Mouse (Mus musculus): ENCODE data around the gene Prdm10. TPM values are rescaled to one million over a fixed set of nuclear protein-coding genes. Genes with fewer than 3 reads are reported as not detected.

Gene Prdm10
- polyA plus RNA-seq, 1 experiment from 2014 or later, result 7.8 TPM

DNA sequence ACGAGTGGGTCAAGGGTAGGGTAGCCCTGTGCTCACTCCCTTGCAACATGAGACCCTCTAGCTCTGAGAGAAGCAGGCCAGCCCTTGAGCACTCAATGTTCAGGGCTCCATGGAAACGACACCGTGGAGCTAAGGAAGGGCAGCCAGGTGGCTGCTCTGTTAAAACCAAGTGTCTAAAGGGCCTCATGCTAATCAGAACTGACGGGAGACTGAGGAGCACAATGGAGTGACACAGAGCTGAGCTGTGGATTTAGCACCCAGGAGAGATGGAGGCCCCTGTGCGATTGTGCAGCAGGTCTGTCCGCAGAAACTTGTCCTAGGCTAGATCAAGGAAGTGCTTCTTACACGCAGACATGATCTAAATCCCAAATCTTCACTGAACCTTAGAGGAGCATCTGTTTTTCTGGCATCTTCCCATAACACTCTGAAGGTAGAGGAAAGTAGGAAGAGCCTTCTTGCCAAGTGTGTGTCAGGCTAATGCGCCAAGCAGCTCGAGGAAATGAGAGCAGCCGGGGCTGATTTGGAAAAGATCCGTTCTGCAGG, 64.0 kb downstream of the Prdm10 start:
- 71% methylated on average over 11 of the region's 11 CpGs for WGBS
- no peak overlapping the region for H3K4me3 ChIP-seq
- H3K4me2 ChIP-seq (replicated peaks), result no peak overlapping the region
- H3K27ac ChIP-seq, result no peak overlapping the region
- no peaks in the 10 kb centered on the region for H3K27me3 ChIP-seq
- H3K36me3 ChIP-seq, result peaks cover 7% of the 10 kb centered on the region; the same call in 1 of the 2 replicates
- no peak for ATAC-seq (ENCODE audit: insufficient number of reproducible peaks, insufficient read depth, low FRiP score, low TSS enrichment)
- no peaks in the 10 kb centered on the region for H3K9me3 ChIP-seq
- peaks cover 3% of the 10 kb centered on the region; the same call in 1 of the 2 replicates for H3K4me1 ChIP-seq
- H3K9ac ChIP-seq, result no peak overlapping the region

DNA sequence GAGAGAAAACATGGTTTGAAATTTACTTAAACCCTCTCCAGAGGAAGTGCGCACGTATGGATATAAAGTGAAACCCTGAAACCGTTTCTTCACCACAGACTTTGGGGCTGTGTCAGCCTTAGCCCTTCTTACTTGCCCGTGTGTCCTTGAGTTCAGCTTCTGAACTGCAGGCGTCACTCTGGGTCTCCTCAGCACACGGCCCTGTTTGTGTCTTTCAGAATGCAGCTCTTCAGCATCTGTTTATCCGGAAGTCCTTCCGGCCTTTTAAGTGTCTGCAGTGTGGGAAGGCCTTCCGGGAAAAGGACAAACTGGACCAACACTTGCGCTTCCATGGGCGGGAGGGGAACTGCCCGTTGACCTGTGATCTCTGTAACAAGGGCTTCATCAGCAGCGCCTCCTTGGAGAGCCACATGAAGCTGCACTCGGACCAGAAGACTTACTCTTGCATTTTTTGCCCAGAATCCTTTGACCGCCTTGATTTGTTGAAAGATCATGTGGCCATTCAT, 66.3 kb downstream of the Prdm10 start:
- Histone ChIP-seq H3K4me2 (replicated peaks) (no peak overlapping the region), H3K27ac (no peak overlapping the region), H3K4me1 (peaks cover 3% of the 10 kb centered on the region; the same call in 1 of the 2 replicates), H3K36me3 (0 out of 2 replicates have a peak, but pooled peaks cover 3% of the 10 kb centered on the region), H3K9me3 (no peaks in the 10 kb centered on the region), H3K4me3 (no peak overlapping the region), H3K27me3 (no peaks in the 10 kb centered on the region), H3K9ac (no peak overlapping the region)
- no peak for ATAC-seq (ENCODE audit: insufficient number of reproducible peaks, insufficient read depth, low FRiP score, low TSS enrichment)
- WGBS, result 67% methylated on average over 15 of the region's 15 CpGs

GRCm38 (mm10) chr9:31348458-31348857, 68.1 kb downstream of the Prdm10 start:
- H3K9me3 ChIP-seq, result no peaks in the 10 kb centered on the region

DNA sequence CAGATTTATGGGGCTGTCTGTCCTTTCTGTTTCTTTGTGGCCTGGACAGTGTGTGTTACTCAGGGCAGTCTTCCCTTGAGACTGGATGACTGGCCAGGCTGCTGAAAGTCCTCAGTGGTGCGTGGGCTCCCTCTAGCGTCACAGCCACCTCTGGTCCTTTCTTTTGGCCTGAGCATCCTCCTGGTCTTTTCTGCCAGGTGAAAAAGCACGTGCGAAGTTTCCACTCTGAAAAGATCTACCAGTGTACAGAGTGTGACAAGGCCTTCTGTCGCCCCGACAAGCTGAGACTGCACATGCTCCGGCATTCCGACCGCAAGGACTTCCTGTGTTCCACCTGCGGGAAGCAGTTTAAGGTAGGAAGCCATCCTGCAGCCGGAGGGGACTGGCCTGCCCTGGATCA, 68.6 kb downstream of the Prdm10 start:
- 71% methylated on average over 11 of the region's 11 CpGs for WGBS
- Histone ChIP-seq H3K9ac (no peak overlapping the region), H3K9me3 (no peaks in the 10 kb centered on the region), H3K27ac (no peak overlapping the region), H3K4me2 (replicated peaks) (no peak overlapping the region), H3K36me3 (peaks cover 10% of the 10 kb centered on the region), H3K27me3 (no peaks in the 10 kb centered on the region), H3K4me1 (0 out of 2 replicates have a peak, but pooled peaks cover 3% of the 10 kb centered on the region), H3K4me3 (no peak overlapping the region)
- no peak for ATAC-seq (ENCODE audit: insufficient number of reproducible peaks, insufficient read depth, low FRiP score, low TSS enrichment)

More at GRCm38 (mm10) chr9:31348458-31348857, 68.1 kb downstream of the Prdm10 start:
- no peak overlapping the region for H3K9ac ChIP-seq
- H3K36me3 ChIP-seq, result peaks cover 6% of the 10 kb centered on the region
- H3K27ac ChIP-seq, result no peak overlapping the region
- H3K27me3 ChIP-seq, result no peaks in the 10 kb centered on the region
- ATAC-seq (ENCODE audit: insufficient number of reproducible peaks, insufficient read depth, low FRiP score, low TSS enrichment), result no peak
- H3K4me2 ChIP-seq (replicated peaks), result no peak overlapping the region
- H3K4me1 ChIP-seq, result 0 out of 2 replicates have a peak, but pooled peaks cover 3% of the 10 kb centered on the region
- H3K4me3 ChIP-seq, result no peak overlapping the region
- 80% methylated on average over 4 of the region's 4 CpGs for WGBS

DNA sequence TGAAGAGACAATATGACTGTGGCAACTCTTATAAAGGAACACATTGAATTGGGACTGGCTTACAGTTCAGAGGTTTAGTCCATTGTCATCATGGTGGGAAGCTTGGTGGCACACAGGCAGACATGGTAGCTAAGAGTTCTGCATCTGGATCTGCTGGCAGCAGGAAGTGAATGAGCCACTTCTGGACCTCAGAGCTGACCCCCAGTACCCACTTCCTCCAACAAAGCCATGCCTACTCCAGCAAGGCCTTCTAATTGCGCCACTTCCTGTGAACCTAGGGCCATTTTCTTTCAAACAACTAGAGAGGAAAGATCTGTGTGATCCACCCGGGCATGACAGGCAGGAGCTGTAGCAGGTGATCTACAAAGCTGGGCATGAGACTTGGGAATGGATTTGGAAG, 72.4 kb downstream of the Prdm10 start:
- Histone ChIP-seq H3K36me3 (peaks cover 26% of the 10 kb centered on the region), H3K9me3 (no peaks in the 10 kb centered on the region), H3K27ac (no peak overlapping the region), H3K27me3 (no peaks in the 10 kb centered on the region), H3K9ac (no peak overlapping the region), H3K4me3 (no peak overlapping the region), H3K4me2 (replicated peaks) (no peak overlapping the region), H3K4me1 (no peaks in the 10 kb centered on the region)
- 80% methylated on average over 2 of the region's 2 CpGs for WGBS
- ATAC-seq (ENCODE audit: insufficient number of reproducible peaks, insufficient read depth, low FRiP score, low TSS enrichment), result no peak

DNA sequence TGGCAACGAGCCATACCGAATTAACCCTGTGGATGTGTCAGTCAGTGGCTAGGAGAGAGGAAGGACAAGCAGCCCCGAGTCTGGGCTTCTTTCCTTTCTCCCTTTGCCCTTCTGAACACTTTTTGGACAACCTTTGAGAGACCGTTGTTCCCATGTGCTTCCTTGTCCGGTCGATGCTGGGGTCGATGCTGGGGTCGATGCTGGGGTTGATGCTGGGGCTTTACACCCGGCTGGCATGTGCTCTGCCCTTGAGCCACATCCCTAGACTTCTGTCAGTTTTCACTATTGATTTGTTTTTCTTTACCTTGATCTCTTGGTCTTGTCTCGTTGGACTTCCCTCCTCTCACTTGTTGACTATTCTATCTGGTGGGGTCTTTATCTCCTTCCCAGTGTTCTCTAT, 73.2 kb downstream of the Prdm10 start:
- H3K4me1 ChIP-seq, result no peaks in the 10 kb centered on the region
- no peaks in the 10 kb centered on the region for H3K9me3 ChIP-seq
- H3K27me3 ChIP-seq, result no peaks in the 10 kb centered on the region
- H3K9ac ChIP-seq, result no peak overlapping the region
- H3K36me3 ChIP-seq, result peaks cover 27% of the 10 kb centered on the region
- no peak overlapping the region for H3K4me2 ChIP-seq (replicated peaks)
- H3K4me3 ChIP-seq, result no peak overlapping the region
- WGBS, result 83% methylated on average over 10 of the region's 10 CpGs
- ATAC-seq (ENCODE audit: insufficient number of reproducible peaks, insufficient read depth, low FRiP score, low TSS enrichment), result no peak
- H3K27ac ChIP-seq, result no peak overlapping the region

DNA sequence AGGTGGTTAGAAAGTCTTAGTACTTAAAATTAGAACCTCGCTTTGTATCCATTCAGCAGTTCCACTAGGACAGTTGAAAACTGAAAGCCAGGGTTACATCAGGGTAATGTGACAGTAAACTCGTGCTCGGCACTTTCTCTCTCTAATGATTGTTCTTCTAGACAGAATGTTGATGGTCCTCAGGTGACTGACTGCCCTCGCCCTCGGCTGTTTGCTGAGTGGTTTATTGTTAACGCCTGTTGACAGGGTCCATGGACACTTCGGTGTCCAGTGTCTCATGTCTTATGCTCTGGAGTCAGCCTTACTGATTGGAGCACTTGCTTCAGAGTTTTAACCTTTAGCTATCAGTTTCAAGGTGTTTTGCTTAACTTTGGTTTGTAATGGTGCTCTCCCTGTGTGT, 73.7 kb downstream of the Prdm10 start:
- Histone ChIP-seq H3K4me1 (no peaks in the 10 kb centered on the region), H3K36me3 (peaks cover 31% of the 10 kb centered on the region), H3K4me3 (no peak overlapping the region), H3K27ac (no peak overlapping the region), H3K4me2 (replicated peaks) (no peak overlapping the region), H3K27me3 (no peaks in the 10 kb centered on the region), H3K9ac (no peak overlapping the region), H3K9me3 (no peaks in the 10 kb centered on the region)
- WGBS, result 84% methylated on average over 7 of the region's 7 CpGs
- no peak for ATAC-seq (ENCODE audit: insufficient number of reproducible peaks, insufficient read depth, low FRiP score, low TSS enrichment)

DNA sequence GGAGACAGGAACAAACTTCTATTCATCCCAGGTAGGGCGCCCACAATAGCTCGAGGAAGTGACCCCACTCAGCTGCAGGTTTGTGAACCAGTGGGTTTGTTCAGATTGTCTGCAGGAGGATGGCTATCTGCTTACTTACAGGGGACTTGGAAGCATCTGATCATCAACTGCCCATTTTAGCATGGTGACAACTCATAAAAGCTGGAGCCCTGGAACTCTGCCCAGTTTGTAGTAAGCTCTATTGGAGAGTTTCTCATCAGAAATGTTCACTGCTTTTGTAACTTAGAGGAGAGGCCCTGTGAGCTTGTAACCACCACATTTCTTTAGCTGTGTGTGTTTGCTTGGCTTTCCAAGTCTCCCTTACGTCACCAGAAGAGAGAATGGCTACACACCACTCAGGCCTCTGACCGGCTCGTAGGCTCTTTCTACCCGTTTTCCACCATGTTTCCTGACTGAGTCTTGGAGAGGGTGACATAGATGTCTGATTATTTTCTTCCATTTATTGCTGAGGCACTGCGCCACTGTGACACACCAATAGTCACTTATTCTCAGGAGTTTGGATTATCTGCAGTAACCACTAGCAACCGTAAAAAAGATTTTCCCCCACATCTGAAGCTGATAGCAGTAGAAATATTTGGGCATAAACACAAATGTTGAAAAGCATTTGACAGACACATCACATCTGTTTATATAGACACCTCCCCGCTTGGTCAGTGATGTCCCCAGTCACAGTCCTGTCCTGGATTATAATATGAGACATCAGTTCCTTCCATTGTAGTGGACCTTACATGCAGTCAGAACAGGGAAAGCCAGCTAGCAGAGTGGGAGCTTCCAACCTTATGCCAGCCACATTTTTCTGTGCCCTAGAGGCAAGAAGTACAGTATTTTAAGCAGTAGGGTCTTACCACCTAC, 83.6 kb downstream of the Prdm10 start:
- no peak overlapping the region for H3K27ac ChIP-seq
- no peak overlapping the region for H3K4me3 ChIP-seq
- H3K9ac ChIP-seq, result no peak overlapping the region
- no peak overlapping the region for H3K4me2 ChIP-seq (replicated peaks)
- H3K36me3 ChIP-seq, result peaks cover 36% of the 10 kb centered on the region
- H3K27me3 ChIP-seq, result no peaks in the 10 kb centered on the region
- WGBS, result 90% methylated on average over 9 of the region's 9 CpGs
- no peaks in the 10 kb centered on the region for H3K4me1 ChIP-seq
- no peak for ATAC-seq (ENCODE audit: insufficient number of reproducible peaks, insufficient read depth, low FRiP score, low TSS enrichment)
- H3K9me3 ChIP-seq, result no peaks in the 10 kb centered on the region

DNA sequence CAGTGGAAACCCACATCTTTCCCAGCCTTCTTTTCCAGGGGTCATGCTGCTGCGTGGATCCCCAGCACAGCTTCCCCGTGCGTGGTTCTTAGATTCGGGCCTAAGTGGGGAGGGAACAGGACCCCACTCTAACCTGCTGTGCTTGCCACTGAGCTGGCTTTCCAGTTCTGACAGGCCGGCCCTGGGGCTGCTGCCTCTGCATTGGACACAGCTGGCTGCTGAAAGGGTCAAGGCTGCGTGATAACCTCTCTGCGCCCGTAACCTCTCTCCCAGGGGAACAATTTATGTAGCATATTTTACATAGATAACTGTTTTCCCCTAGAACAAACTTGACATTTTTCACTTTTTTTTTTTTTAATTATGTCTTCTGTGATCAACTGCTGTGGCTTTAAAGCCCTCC, 84.7 kb downstream of the Prdm10 start:
- no peak overlapping the region for H3K4me3 ChIP-seq
- H3K27ac ChIP-seq, result no peak overlapping the region
- H3K36me3 ChIP-seq, result peaks cover 27% of the 10 kb centered on the region
- H3K9ac ChIP-seq, result no peak overlapping the region
- 72% methylated on average over 8 of the region's 8 CpGs for WGBS
- ATAC-seq (ENCODE audit: insufficient number of reproducible peaks, insufficient read depth, low FRiP score, low TSS enrichment), result no peak
- H3K9me3 ChIP-seq, result no peaks in the 10 kb centered on the region
- no peaks in the 10 kb centered on the region for H3K27me3 ChIP-seq
- no peak overlapping the region for H3K4me2 ChIP-seq (replicated peaks)
- no peaks in the 10 kb centered on the region for H3K4me1 ChIP-seq

- no peak overlapping the region for H3K27ac ChIP-seq
- H3K9ac ChIP-seq, result no peak overlapping the region
- no peak overlapping the region for H3K4me2 ChIP-seq (replicated peaks)
- ATAC-seq (ENCODE audit: insufficient number of reproducible peaks, insufficient read depth, low FRiP score, low TSS enrichment), result no peak
- H3K4me1 ChIP-seq, result no peaks in the 10 kb centered on the region
- peaks cover 16% of the 10 kb centered on the region for H3K36me3 ChIP-seq
- H3K4me3 ChIP-seq, result no peak overlapping the region
- no peaks in the 10 kb centered on the region for H3K27me3 ChIP-seq
- 95% methylated on average over 3 of the region's 3 CpGs for WGBS
- no peaks in the 10 kb centered on the region; the same call in 1 of the 2 replicates for H3K9me3 ChIP-seq
Measured at GRCm38 (mm10) chr9:31371740-31372139, 91.4 kb downstream of the Prdm10 start.

GRCm38 (mm10) chr9:31376661-31377060, 96.3 kb downstream of the Prdm10 start:
- Histone ChIP-seq H3K9ac (no peak overlapping the region), H3K27me3 (no peaks in the 10 kb centered on the region), H3K9me3 (no peaks in the 10 kb centered on the region; the same call in 1 of the 2 replicates), H3K36me3 (peaks cover 11% of the 10 kb centered on the region), H3K4me1 (no peaks in the 10 kb centered on the region), H3K4me3 (no peak overlapping the region), H3K27ac (no peak overlapping the region), H3K4me2 (replicated peaks) (no peak overlapping the region)
- ATAC-seq (ENCODE audit: insufficient number of reproducible peaks, insufficient read depth, low FRiP score, low TSS enrichment), result no peak
